Mouse (Mus musculus): ENCODE measurements at regions not wholly inside any gene's neighbourhood (a gene's known extent, or its start where the extent isn't known, plus 50 kb on each side); places are given as distances from the start of the nearest gene placed in this dataset.

DNA sequence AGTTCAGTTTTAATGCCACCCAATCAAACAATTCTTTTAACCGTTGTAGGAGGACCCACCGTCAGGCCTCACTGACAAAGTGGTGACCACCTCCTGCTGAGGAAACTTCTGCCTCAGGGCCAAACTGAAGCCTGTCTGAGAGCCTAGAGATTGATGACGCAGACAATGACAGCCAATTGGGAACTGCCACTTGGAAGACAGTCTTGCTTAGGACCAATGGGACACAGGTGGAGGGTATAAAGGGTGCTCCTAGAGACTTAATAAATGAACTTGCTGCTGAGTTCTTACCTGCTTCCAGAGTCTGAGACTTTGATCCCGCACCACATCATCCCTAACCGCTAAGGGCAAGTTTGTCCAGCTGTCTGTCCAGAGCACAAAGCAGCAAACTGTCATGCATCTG lies 80.0 kb downstream of the Tbx4 start:
- 86% methylated on average over 5 of the region's 5 CpGs for WGBS
- Histone ChIP-seq H3K36me3 (ENCODE audit: control insufficient read depth, insufficient read depth, low read length) (no peaks in the 10 kb centered on the region), H3K4me2 (replicated peaks; ENCODE audit: low read depth) (no peak overlapping the region), H3K4me1 (replicated peaks; ENCODE audit: control insufficient read depth, insufficient read depth) (no peaks in the 10 kb centered on the region), H3K9ac (ENCODE audit: low read length) (no peak overlapping the region), H3K27ac (replicated peaks) (no peak overlapping the region), H3K9me3 (ENCODE audit: control insufficient read depth, low read length) (no peaks in the 10 kb centered on the region), H3K4me3 (ENCODE audit: low read depth, low read length) (no peak overlapping the region), H3K27me3 (ENCODE audit: control insufficient read depth, insufficient read depth, low read length) (no peaks in the 10 kb centered on the region)
- ATAC-seq (ENCODE audit: low FRiP score, low TSS enrichment) (no peak), DNase-seq (ENCODE audit: low spot score) (no peak)
- TF ChIP-seq EP300 (optimal IDR thresholded peaks at IDR 0.05) (no peak), CTCF (IDR thresholded peaks at IDR 0.05; ENCODE audit: low read depth) (no peak)

DNA sequence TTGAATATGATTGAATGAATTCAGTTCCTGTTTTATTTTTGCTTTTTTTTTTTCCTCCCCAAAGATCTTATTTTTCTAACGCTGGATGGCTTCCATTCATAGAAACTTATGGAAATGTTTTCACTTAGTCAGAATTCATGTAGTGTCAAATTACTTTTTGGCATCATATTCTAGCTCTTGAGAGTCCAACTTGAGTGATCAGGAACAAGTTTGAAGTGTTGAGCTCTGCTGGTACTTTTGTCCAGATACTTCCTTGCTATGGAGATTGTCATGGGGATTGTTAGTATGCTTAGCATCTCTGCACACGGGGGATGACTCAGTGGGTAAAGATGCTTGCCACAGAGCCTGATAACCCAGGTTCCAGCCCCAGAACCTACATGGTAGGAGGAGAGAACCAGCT lies 84.1 kb downstream of the Tbx4 start:
- no peak overlapping the region for H3K9ac ChIP-seq (ENCODE audit: low read length)
- DNase-seq (ENCODE audit: low spot score) (no peak), ATAC-seq (ENCODE audit: low FRiP score, low TSS enrichment) (no peak)
- no peaks in the 10 kb centered on the region for H3K27me3 ChIP-seq (ENCODE audit: control insufficient read depth, insufficient read depth, low read length)
- 61% methylated on average over 2 of the region's 2 CpGs for WGBS
- no peak overlapping the region for H3K4me2 ChIP-seq (replicated peaks; ENCODE audit: low read depth)
- H3K9me3 ChIP-seq (ENCODE audit: control insufficient read depth, low read length): no peaks in the 10 kb centered on the region
- no peak for TF ChIP-seq EP300 (optimal IDR thresholded peaks at IDR 0.05)
- TF ChIP-seq CTCF (IDR thresholded peaks at IDR 0.05; ENCODE audit: low read depth): no peak
- no peak overlapping the region for H3K27ac ChIP-seq (replicated peaks)
- H3K4me1 ChIP-seq (replicated peaks; ENCODE audit: control insufficient read depth, insufficient read depth): no peaks in the 10 kb centered on the region
- no peaks in the 10 kb centered on the region for H3K36me3 ChIP-seq (ENCODE audit: control insufficient read depth, insufficient read depth, low read length)
- H3K4me3 ChIP-seq (ENCODE audit: low read depth, low read length): no peak overlapping the region

- DNase-seq (ENCODE audit: low spot score) (peak; percentile 56), ATAC-seq (ENCODE audit: low FRiP score, low TSS enrichment) (no peak)
- peak; percentile 94 for TF ChIP-seq CTCF (IDR thresholded peaks at IDR 0.05; ENCODE audit: low read depth)
- TF ChIP-seq EP300 (optimal IDR thresholded peaks at IDR 0.05): no peak
- Histone ChIP-seq H3K9me3 (ENCODE audit: control insufficient read depth, low read length) (no peaks in the 10 kb centered on the region), H3K9ac (ENCODE audit: low read length) (no peak overlapping the region), H3K4me3 (ENCODE audit: low read depth, low read length) (no peak overlapping the region), H3K4me1 (replicated peaks; ENCODE audit: control insufficient read depth, insufficient read depth) (no peaks in the 10 kb centered on the region), H3K27ac (replicated peaks) (no peak overlapping the region), H3K27me3 (ENCODE audit: control insufficient read depth, insufficient read depth, low read length) (no peaks in the 10 kb centered on the region), H3K36me3 (ENCODE audit: control insufficient read depth, insufficient read depth, low read length) (no peaks in the 10 kb centered on the region), H3K4me2 (replicated peaks; ENCODE audit: low read depth) (no peak overlapping the region)
- WGBS: 22% methylated on average over 7 of the region's 7 CpGs
These were observed 86.2 kb downstream of the Tbx4 start for GRCm38 (mm10) chr11:85972385-85972784.

DNA sequence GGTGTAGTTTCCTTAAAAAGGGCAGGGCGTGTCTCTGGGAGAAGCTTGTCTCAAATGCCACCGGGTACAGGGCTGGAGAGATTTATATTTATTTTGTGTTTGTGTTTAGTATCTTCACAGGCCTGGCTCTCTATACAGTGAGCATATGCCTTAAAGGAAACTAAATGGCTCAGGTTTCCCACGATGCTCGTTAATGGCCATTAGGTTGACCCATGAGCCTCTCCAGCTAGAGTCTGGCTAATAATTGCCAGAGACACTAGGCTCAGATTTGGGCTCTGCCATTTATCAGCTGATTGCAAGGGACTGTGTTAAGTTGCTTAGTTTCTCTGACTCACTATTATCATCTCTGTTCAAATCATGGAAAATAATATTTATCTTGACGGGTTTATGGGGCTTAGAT lies 87.5 kb downstream of the Tbx4 start:
- Histone ChIP-seq H3K27ac (replicated peaks) (no peak overlapping the region), H3K36me3 (ENCODE audit: control insufficient read depth, insufficient read depth, low read length) (no peaks in the 10 kb centered on the region), H3K4me2 (replicated peaks; ENCODE audit: low read depth) (no peak overlapping the region), H3K9me3 (ENCODE audit: control insufficient read depth, low read length) (no peaks in the 10 kb centered on the region), H3K9ac (ENCODE audit: low read length) (no peak overlapping the region), H3K4me3 (ENCODE audit: low read depth, low read length) (no peak overlapping the region), H3K4me1 (replicated peaks; ENCODE audit: control insufficient read depth, insufficient read depth) (no peaks in the 10 kb centered on the region), H3K27me3 (ENCODE audit: control insufficient read depth, insufficient read depth, low read length) (no peaks in the 10 kb centered on the region)
- 45% methylated on average over 5 of the region's 5 CpGs for WGBS
- no peak for DNase-seq (ENCODE audit: low spot score)
- TF ChIP-seq EP300 (optimal IDR thresholded peaks at IDR 0.05) (no peak), CTCF (IDR thresholded peaks at IDR 0.05; ENCODE audit: low read depth) (no peak)
- ATAC-seq (ENCODE audit: low FRiP score, low TSS enrichment): no peak

DNA sequence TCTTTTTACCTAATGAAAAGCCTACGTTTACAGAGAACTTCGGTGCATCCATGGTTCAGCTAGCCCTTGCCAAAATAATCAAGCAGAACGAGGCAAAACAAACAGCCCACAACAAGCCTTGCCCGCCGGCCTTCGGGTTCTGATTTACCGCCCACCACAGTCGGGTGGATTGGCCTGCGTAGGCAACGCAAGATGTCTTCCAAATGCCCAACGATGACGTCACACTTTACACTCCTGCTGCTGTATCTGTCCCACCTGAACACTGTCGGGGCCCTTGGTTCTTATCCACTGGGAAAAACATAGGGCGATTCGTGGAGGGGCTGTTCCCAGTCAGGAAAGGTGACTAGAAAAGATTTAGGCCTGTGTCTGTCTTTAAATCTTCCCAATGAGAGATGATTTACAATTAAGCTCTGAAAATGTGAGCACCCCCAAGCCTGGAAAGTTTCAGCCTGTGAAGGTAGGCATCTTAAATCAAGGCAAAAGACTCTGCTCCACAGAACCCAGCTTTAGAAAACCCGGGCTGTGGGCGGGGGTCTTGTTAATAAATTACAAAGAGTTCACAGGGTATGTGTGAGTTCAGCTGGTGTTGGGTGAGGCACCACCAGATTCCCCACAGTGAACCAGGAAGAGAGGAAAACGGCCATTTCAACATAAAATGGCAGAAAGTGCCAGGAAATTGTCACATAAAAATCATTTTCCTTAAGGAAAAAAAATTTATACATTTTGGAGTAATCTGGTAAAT lies 90.6 kb downstream of the Tbx4 start:
- Histone ChIP-seq H3K27ac (replicated peaks) (no peak overlapping the region), H3K9ac (ENCODE audit: low read length) (no peak overlapping the region), H3K36me3 (ENCODE audit: control insufficient read depth, insufficient read depth, low read length) (no peaks in the 10 kb centered on the region), H3K4me2 (replicated peaks; ENCODE audit: low read depth) (no peak overlapping the region), H3K9me3 (ENCODE audit: control insufficient read depth, low read length) (no peaks in the 10 kb centered on the region), H3K4me3 (ENCODE audit: low read depth, low read length) (no peak overlapping the region), H3K27me3 (ENCODE audit: control insufficient read depth, insufficient read depth, low read length) (no peaks in the 10 kb centered on the region), H3K4me1 (replicated peaks; ENCODE audit: control insufficient read depth, insufficient read depth) (no peaks in the 10 kb centered on the region)
- WGBS: 71% methylated on average over 18 of the region's 18 CpGs
- TF ChIP-seq EP300 (optimal IDR thresholded peaks at IDR 0.05) (no peak), CTCF (IDR thresholded peaks at IDR 0.05; ENCODE audit: low read depth) (no peak)
- ATAC-seq (ENCODE audit: low FRiP score, low TSS enrichment): no peak
- no peak for DNase-seq (ENCODE audit: low spot score)

DNA sequence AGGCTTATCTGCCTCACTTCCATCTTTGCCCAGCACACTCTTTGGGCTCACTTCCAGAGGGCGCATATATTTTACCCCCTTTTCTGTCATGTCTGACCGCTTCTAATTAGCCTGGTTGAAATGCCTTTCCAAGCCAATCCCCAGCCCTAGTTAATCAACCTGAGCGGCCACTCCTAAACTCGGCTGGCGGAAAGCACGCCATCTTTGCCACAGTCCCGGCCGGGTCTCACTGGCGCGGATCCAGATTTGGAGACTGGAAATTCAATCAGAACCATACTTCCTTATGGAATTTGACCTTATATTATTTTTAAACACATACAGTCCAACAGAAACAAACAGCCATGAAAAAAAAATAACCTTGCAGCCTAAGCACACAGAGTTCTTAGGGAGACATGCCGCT lies 94.2 kb downstream of the Tbx4 start:
- ATAC-seq (ENCODE audit: low FRiP score, low TSS enrichment): no peak
- no peaks in the 10 kb centered on the region for H3K36me3 ChIP-seq (ENCODE audit: control insufficient read depth, insufficient read depth, low read length)

More for the DNA sequence above, 94.2 kb downstream of the Tbx4 start:
- Histone ChIP-seq H3K4me2 (replicated peaks; ENCODE audit: low read depth) (no peak overlapping the region), H3K4me3 (ENCODE audit: low read depth, low read length) (no peak overlapping the region), H3K27me3 (ENCODE audit: control insufficient read depth, insufficient read depth, low read length) (no peaks in the 10 kb centered on the region), H3K9me3 (ENCODE audit: control insufficient read depth, low read length) (no peaks in the 10 kb centered on the region), H3K4me1 (replicated peaks; ENCODE audit: control insufficient read depth, insufficient read depth) (no peaks in the 10 kb centered on the region), H3K9ac (ENCODE audit: low read length) (no peak overlapping the region), H3K27ac (replicated peaks) (no peak overlapping the region)
- 81% methylated on average over 11 of the region's 11 CpGs for WGBS
- no peak for DNase-seq (ENCODE audit: low spot score)
- TF ChIP-seq EP300 (optimal IDR thresholded peaks at IDR 0.05) (no peak), CTCF (IDR thresholded peaks at IDR 0.05; ENCODE audit: low read depth) (no peak)

Measured in stomach, postnatal 0 days (tissue).